ENCODE assay signal across 20 mouse cellular contexts in the genomic region with DNA sequence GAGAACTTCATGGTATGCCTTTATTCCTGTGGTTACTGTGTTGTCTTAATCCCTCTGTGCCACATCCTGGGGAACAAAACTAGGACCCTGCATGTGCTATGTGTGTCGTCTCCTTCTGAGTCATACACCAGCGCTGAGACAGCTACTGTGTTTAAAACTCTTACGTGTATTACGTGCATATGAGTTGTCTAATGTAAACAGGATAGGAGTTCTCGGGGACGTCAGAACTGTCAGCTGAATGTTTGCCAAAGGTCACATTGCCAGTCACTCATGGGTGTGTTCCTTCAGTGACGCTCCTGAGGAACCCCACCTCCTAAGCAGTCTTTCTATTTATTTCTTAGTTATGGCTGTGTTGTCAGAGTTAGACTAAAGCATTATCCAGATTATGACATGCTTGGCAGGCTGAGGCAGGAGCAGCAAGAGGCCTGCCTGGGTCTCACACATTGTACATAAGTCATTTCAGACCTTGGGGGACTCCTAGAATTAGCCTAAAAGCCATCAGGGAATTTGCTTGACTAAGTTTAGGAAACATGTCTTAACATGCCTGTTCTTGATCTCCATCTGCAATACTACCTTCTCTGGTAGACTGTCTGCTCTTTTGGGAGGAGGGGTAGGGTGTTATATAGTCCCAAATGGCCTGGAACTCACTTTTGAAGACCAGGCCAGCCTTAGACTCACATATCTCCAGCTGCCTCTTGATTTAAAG. TPM values are rescaled to one million over a fixed set of nuclear protein-coding genes. Genes with fewer than 3 reads are reported as not detected.
DNase-seq lines count a peak whose midpoint lies in the region; ATAC-seq and TF ChIP-seq lines count a peak whose summit lies in the region.
"Had no signal": no experiment of that assay in that cellular context is flagged by ENCODE, and none has a peak within 500 bp of the region (broad histone marks: within the 10 kb centered on the region; RNA-seq: fewer than 3 reads in every experiment).

No protein-coding gene starts in this region.

- no peak for DNase-seq in liver, postnatal 0 days
- no peak for DNase-seq in liver, embryonic 11.5 days (ENCODE audit: low spot score)
- DNase-seq in intestine, embryonic 14.5 days (ENCODE audit: low spot score), result peak; percentile 49
- peak; percentile 34 for DNase-seq in lung, postnatal 14 days
- peak; percentile 52 for DNase-seq in yolk sac, embryonic 10.5 days (ENCODE audit: low spot score)
- DNase-seq in heart, adult 18-20 months, result no peak
- no peak for DNase-seq in urinary bladder, adult 18-20 months (ENCODE audit: low spot score in 2 of 2)
- DNase-seq: cerebellum, adult 11-12 months; gastrocnemius, postnatal 36 days; kidney, adult 9 months; liver, embryonic 13.5 days; thymus, postnatal 36 days had no signal

- no peak for TF ChIP-seq EP300 in liver, postnatal 0 days (IDR thresholded peaks at IDR 0.05; ENCODE audit: low read depth)

- H3K4me3 ChIP-seq in liver, postnatal 0 days (ENCODE audit: low read depth, low read length), result no peak overlapping the region
- no peak overlapping the region for H3K4me3 ChIP-seq in liver, embryonic 11.5 days (ENCODE audit: low read depth, low read length)
- no peak overlapping the region for H3K4me3 ChIP-seq in intestine, embryonic 14.5 days (ENCODE audit: low read depth, low read length)
- H3K4me3 ChIP-seq in forebrain, embryonic 13.5 days, result no peak overlapping the region
- H3K4me3 ChIP-seq: erythroblast, embryonic 14.5 days; heart, embryonic 15.5 days; liver, embryonic 13.5 days had no signal

- H3K36me3 ChIP-seq in liver, postnatal 0 days (replicated peaks; ENCODE audit: insufficient read depth, low read length), result peaks cover 36% of the 10 kb centered on the region
- H3K36me3 ChIP-seq in liver, embryonic 11.5 days (ENCODE audit: control insufficient read depth, insufficient read depth, low read length), result peaks cover 21% of the 10 kb centered on the region
- H3K36me3 ChIP-seq in intestine, embryonic 14.5 days (ENCODE audit: control insufficient read depth, insufficient read depth, low read length), result peaks cover 90% of the 10 kb centered on the region
- H3K36me3 ChIP-seq in forebrain, embryonic 13.5 days (ENCODE audit: poor library complexity, severe bottlenecking), result peaks cover 84% of the 10 kb centered on the region

- H3K4me2 ChIP-seq in liver, postnatal 0 days (ENCODE audit: low read depth, low read length), result no peak overlapping the region
- H3K4me2 ChIP-seq in liver, embryonic 11.5 days, result no peak overlapping the region
- H3K4me2 ChIP-seq in intestine, embryonic 14.5 days (ENCODE audit: low read length), result no peak overlapping the region
- no peak overlapping the region for H3K4me2 ChIP-seq in forebrain, embryonic 13.5 days
- H3K4me2 ChIP-seq: heart, embryonic 15.5 days; liver, embryonic 13.5 days; midbrain, embryonic 11.5 days had no signal

- H3K27me3 ChIP-seq in liver, postnatal 0 days (ENCODE audit: insufficient read depth, low read length), result no peaks in the 10 kb centered on the region
- H3K27me3 ChIP-seq in liver, embryonic 11.5 days (replicated peaks; ENCODE audit: control insufficient read depth, insufficient read depth, low read length), result no peaks in the 10 kb centered on the region
- H3K27me3 ChIP-seq in intestine, embryonic 14.5 days (replicated peaks; ENCODE audit: control insufficient read depth, insufficient read depth, low read length), result no peaks in the 10 kb centered on the region
- no peaks in the 10 kb centered on the region for H3K27me3 ChIP-seq in forebrain, embryonic 13.5 days
- H3K27me3 ChIP-seq: heart, embryonic 15.5 days; liver, embryonic 13.5 days had no signal

- H3K9ac ChIP-seq in liver, postnatal 0 days (replicated peaks), result no peak overlapping the region
- H3K9ac ChIP-seq in liver, embryonic 11.5 days (ENCODE audit: low read depth, low read length), result no peak overlapping the region
- no peak overlapping the region for H3K9ac ChIP-seq in intestine, embryonic 14.5 days (ENCODE audit: low read length)
- no peak overlapping the region for H3K9ac ChIP-seq in forebrain, embryonic 13.5 days
- H3K9ac ChIP-seq: heart, embryonic 15.5 days; liver, embryonic 13.5 days had no signal

- 51% methylated on average over 7 of the region's 7 CpGs for WGBS in liver, postnatal 0 days (ENCODE audit: insufficient replicate concordance)
- 72% methylated on average over 7 of the region's 7 CpGs for WGBS in liver, embryonic 11.5 days
- 58% methylated on average over 7 of the region's 7 CpGs for WGBS in intestine, embryonic 14.5 days
- 93% methylated on average over 7 of the region's 7 CpGs for WGBS in forebrain, embryonic 13.5 days

- no peak for TF ChIP-seq CTCF in liver, postnatal 0 days (IDR thresholded peaks at IDR 0.05; ENCODE audit: low read depth)

- peak; percentile 81 for ATAC-seq in liver, postnatal 0 days
- no peak for ATAC-seq in liver, embryonic 11.5 days (replicated peaks; ENCODE audit: low FRiP score)
- no peak for ATAC-seq in intestine, embryonic 14.5 days (replicated peaks; ENCODE audit: low FRiP score, low TSS enrichment, low read depth)
- no peak for ATAC-seq in forebrain, embryonic 13.5 days

- peak overlapping the region; percentile 73 for H3K27ac ChIP-seq in liver, postnatal 0 days (ENCODE audit: low read depth)
- no peak overlapping the region for H3K27ac ChIP-seq in liver, embryonic 11.5 days (ENCODE audit: low read depth, low read length)
- no peak overlapping the region for H3K27ac ChIP-seq in intestine, embryonic 14.5 days (ENCODE audit: low read depth)
- H3K27ac ChIP-seq in forebrain, embryonic 13.5 days, result no peak overlapping the region
- H3K27ac ChIP-seq: heart, embryonic 15.5 days; liver, embryonic 13.5 days had no signal

- H3K9me3 ChIP-seq in liver, postnatal 0 days (ENCODE audit: low read length), result no peaks in the 10 kb centered on the region
- H3K9me3 ChIP-seq in liver, embryonic 11.5 days (ENCODE audit: control insufficient read depth, low read length), result no peaks in the 10 kb centered on the region
- H3K9me3 ChIP-seq in intestine, embryonic 14.5 days (ENCODE audit: control insufficient read depth, low read length), result no peaks in the 10 kb centered on the region
- H3K9me3 ChIP-seq in forebrain, embryonic 13.5 days (replicated peaks), result no peaks in the 10 kb centered on the region
- H3K9me3 ChIP-seq: heart, embryonic 15.5 days; liver, embryonic 13.5 days had no signal

- H3K4me1 ChIP-seq in liver, postnatal 0 days (ENCODE audit: insufficient read depth), result peaks cover 14% of the 10 kb centered on the region
- 0 out of 2 replicates have a peak, but pooled peaks cover 8% of the 10 kb centered on the region for H3K4me1 ChIP-seq in liver, embryonic 11.5 days (replicated peaks; ENCODE audit: control insufficient read depth, insufficient read depth, low read length)
- H3K4me1 ChIP-seq in intestine, embryonic 14.5 days (replicated peaks; ENCODE audit: control insufficient read depth, insufficient read depth, low read length), result no peaks in the 10 kb centered on the region
- H3K4me1 ChIP-seq in forebrain, embryonic 13.5 days, result no peaks in the 10 kb centered on the region

RNA-seq across cellular contexts. Expression of a gene that starts 26.7 kb away (rescaled TPM):
- polyA plus RNA-seq in liver, postnatal 0 days (2015; fragmentation: Nextera tagmentation; extraction: Ambion mirVana), result 3.6 and 4.1 TPM in 2 replicates
- 15.8 and 18.3 TPM in 2 replicates for polyA plus RNA-seq in liver, embryonic 11.5 days (2014; fragmentation: Nextera tagmentation; extraction: Ambion mirVana)
- 21.6 and 22.6 TPM in 2 replicates for polyA plus RNA-seq in intestine, embryonic 14.5 days (2014; fragmentation: Nextera tagmentation; extraction: Ambion mirVana)
- 17.3 and 17.9 TPM in 2 replicates for polyA plus RNA-seq in forebrain, embryonic 13.5 days (2015; fragmentation: Nextera tagmentation; extraction: Ambion mirVana)
- total RNA-seq in heart, adult 18-20 months (2021), result 10 to 100 TPM; 16.9 to 20.8 TPM

RNA-seq across cellular contexts. Expression of a gene that starts 35.2 kb away (rescaled TPM):
- polyA plus RNA-seq in liver, postnatal 0 days (2015; fragmentation: Nextera tagmentation; extraction: Ambion mirVana), result not detected in 2 replicates
- 0.19 and 0.43 TPM in 2 replicates for polyA plus RNA-seq in liver, embryonic 11.5 days (2014; fragmentation: Nextera tagmentation; extraction: Ambion mirVana)
- 0.36 and 0.61 TPM in 2 replicates for polyA plus RNA-seq in intestine, embryonic 14.5 days (2014; fragmentation: Nextera tagmentation; extraction: Ambion mirVana)
- 0.14 and 0.18 TPM in 2 replicates for polyA plus RNA-seq in forebrain, embryonic 13.5 days (2015; fragmentation: Nextera tagmentation; extraction: Ambion mirVana)
- not detected for total RNA-seq in heart, adult 18-20 months (2021)
- total RNA-seq: gastrocnemius, postnatal 36 days; layer of hippocampus, adult 18-20 months; left cerebral cortex, postnatal 25 days; MEL had no signal
- polyA plus RNA-seq: erythroblast, embryonic 14.5 days; hindbrain, embryonic 11.5 days; liver, embryonic 13.5 days had no signal

Comparison
In these comparisons a context has a peak if more than half of its experiments do, and no peak if none do; other contexts are left out.
1. DNase-seq: peak in intestine, embryonic 14.5 days (single experiment), lung, postnatal 14 days (single experiment) and yolk sac, embryonic 10.5 days (single experiment); none in liver, postnatal 0 days (single experiment), liver, embryonic 11.5 days (single experiment), heart, adult 18-20 months (0 of 2) and urinary bladder, adult 18-20 months (0 of 2).